Comparison of ENCODE assay signal across 10 mouse cellular contexts in the genomic region with DNA sequence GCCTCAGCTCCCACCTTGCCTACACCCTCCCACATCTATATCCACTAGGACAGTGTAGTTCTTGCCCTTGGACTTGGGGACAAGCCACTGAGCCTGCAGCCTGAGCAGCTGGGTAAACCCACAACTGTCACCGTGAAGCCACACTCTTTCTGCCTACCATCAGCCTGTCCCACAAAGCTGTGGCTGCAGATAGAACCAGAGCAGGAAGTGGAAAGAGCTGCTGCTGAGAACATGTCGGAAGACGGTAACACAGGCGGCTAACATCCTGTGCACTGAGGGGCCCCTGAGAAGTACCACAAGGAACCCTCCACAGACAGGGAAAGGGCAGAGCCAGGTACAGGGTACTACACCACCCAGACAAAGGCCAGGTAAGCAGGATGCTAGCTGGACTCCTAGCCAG. TPM values are rescaled to one million over a fixed set of nuclear protein-coding genes. Genes with fewer than 3 reads are reported as not detected.
DNase-seq lines count a peak whose midpoint lies in the region; ATAC-seq lines count a peak whose summit lies in the region.
"Had no signal": no experiment of that assay in that cellular context is flagged by ENCODE, and none has a peak within 500 bp of the region (broad histone marks: within the 10 kb centered on the region; RNA-seq: fewer than 3 reads in every experiment).

No protein-coding gene starts in this region.

- peak; percentile 51 to 52 for DNase-seq in spleen, postnatal 36 days (ENCODE audit: low spot score in 2 of 2)
- no peak for DNase-seq in spleen, postnatal 14 days (ENCODE audit: low spot score in 2 of 2)
- DNase-seq in induced T-regulatory cell, adult 2 months (ENCODE audit: low read depth) = peak; percentile 75
- DNase-seq in frontal cortex, postnatal 14 days (ENCODE audit: low spot score in 2 of 2) = no peak
- DNase-seq in adrenal gland, adult 8-10 months = no peak
- DNase-seq in cerebellum, adult 8-10 months = no peak
- DNase-seq: embryo, embryonic 11 days; gastrocnemius, postnatal 10 days had no signal

- 0 out of 2 replicates have a peak, but pooled peaks have one; percentile 14 for ATAC-seq in monocyte, adult 5-6 weeks (replicated peaks; ENCODE audit: insufficient number of reproducible peaks, low FRiP score, low TSS enrichment, poor library complexity, severe bottlenecking)

RNA-seq across cellular contexts. Expression of gene Gm49369, which starts 1.3 kb away (rescaled TPM):
- total RNA-seq in monocyte, adult 5-6 weeks (2017) = 242 to 452 TPM (median 290 TPM) in 3 replicates
- 10 to 100 TPM in 3 of 4 experiments, 1 to 10 TPM in 1; 9.0 to 16.1 (median 11.0) TPM for total RNA-seq in adrenal gland, adult 8-10 months (2022)

RNA-seq across cellular contexts. Expression of gene Ctsd, which starts 6.7 kb away (rescaled TPM):
- total RNA-seq in monocyte, adult 5-6 weeks (2017) = 304 to 518 TPM (median 326 TPM) in 3 replicates
- 1,000 to 10,000 TPM in 2 of 4 experiments, 100 to 1,000 TPM in 2; 808 to 1,559 (median 1,212) TPM for total RNA-seq in adrenal gland, adult 8-10 months (2022)

RNA-seq across cellular contexts. Expression of gene Ifitm10, which starts 7.6 kb away (rescaled TPM):
- 10.2 to 46.5 TPM (median 13.9 TPM) in 3 replicates for total RNA-seq in monocyte, adult 5-6 weeks (2017)
- total RNA-seq in adrenal gland, adult 8-10 months (2022) = 1 to 10 TPM; 2.7 to 7.8 (median 5.3) TPM

RNA-seq across cellular contexts. Expression of gene Syt8, which starts 53.5 kb away (rescaled TPM):
- not detected in 3 replicates for total RNA-seq in monocyte, adult 5-6 weeks (2017)
- total RNA-seq in adrenal gland, adult 8-10 months (2022) = 1 to 10 TPM in 1 of 4 experiments, not detected in 3; 1.2 TPM
- total RNA-seq: layer of hippocampus, postnatal 14 days had no signal

Comparison
In these comparisons a context has a peak if more than half of its experiments do, and no peak if none do; other contexts are left out.
1. DNase-seq: peak in spleen, postnatal 36 days (2 of 2) and induced T-regulatory cell, adult 2 months (single experiment); none in spleen, postnatal 14 days (0 of 2), frontal cortex, postnatal 14 days (0 of 2), adrenal gland, adult 8-10 months (single experiment) and cerebellum, adult 8-10 months (single experiment).
2. RNA of gene Gm49369, which starts 1.3 kb away (total RNA-seq): 242 to 452 TPM in monocyte, adult 5-6 weeks; 9.0 to 16.1 TPM in adrenal gland, adult 8-10 months; every median in the first group is over 10 times any median in the second.